Mouse (Mus musculus): ENCODE data around the gene Ccdc78.
"Not testable (repeated sequence)": the region's sequence is repeated elsewhere in the genome, so short reads cannot be mapped to it uniquely, and the experiment has no call there.

The Ccdc78 gene

DNA sequence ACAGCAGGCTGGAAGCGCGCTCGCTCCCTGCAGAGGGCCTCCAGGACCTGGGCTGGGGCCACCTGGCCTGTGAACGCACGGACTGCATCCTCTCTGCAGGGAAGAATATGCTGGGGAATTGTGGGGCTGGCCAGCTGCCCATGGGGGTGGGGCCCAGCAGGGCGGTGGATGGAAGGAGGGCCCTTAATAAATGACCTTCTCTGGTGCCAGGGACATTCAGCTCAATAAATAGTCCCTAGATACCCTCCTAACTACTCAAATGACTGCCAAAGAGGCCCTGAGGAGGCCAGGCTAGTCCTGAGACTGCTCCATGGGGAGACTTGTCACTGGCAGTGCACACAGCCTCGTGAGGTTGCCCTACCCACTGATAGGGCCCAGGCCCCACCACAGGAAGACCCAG, 3.3 kb upstream of the Ccdc78 start:
- no peak for DNase-seq (ENCODE audit: low spot score in 2 of 2)

DNA sequence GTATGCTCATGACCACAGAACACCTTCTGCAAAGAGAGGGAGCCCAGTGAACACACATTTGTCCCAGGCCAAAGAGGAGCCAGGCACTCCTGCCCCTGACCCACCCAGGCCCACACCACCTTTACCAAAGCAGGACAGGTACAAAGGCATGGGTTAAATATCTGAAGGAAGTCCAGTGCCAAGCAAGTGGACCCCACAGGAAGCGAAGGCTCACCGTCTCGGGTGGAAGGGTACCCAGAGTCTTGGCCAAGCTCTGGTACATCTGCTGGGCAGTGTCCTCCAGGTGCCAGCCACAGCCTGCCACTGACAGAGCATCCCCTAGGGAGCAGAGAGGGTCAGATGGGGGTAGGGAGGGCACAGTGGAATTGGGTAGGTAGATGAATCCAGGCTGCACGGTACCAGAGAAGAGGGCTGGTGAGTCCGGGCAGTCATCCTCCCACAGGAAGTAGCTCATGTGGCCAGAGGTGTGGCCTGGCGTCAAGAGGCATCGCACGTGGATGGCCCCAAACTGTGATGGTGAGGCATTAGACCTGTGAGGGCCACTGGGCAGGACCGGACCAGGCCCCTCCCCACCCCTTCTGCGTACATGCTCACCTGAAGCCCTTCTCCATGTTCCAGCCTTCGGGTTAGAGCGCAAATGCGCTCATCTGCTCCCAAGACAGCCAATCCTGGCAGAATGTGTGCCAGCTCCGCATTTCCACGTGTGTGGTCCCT, 2.4 kb upstream of the Ccdc78 start:
- DNase-seq (ENCODE audit: low spot score in 2 of 2): no peak

DNA sequence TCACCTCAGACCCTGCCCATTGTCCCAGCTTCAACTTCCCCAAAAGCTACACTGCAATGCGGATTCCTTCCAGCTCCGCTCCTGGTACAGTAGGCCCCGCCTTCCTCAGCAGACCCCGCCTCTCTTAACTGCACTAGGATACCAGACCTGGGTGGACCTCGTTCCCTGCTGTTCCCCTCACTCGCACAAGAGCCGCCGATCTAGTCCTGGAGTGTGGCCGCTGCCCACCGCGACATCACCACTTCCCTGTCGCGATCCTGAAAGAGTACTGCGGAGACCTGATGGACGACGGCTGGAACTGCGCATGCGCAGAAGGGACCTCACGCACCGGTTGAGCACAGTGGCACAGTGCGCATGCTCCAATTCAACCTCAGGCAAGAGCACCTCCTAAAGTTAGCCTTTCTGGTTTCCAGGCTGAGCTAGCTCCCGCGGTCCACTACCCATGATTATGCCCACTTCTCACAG, 1.1 kb upstream of the Ccdc78 start, which contains the start of gene Haghl:
Gene Haghl, minus strand, starts transcription at position 393 of the 465 bp plus-strand sequence.
- DNase-seq (ENCODE audit: low spot score in 2 of 2): peak; percentile 90 to 95

DNA sequence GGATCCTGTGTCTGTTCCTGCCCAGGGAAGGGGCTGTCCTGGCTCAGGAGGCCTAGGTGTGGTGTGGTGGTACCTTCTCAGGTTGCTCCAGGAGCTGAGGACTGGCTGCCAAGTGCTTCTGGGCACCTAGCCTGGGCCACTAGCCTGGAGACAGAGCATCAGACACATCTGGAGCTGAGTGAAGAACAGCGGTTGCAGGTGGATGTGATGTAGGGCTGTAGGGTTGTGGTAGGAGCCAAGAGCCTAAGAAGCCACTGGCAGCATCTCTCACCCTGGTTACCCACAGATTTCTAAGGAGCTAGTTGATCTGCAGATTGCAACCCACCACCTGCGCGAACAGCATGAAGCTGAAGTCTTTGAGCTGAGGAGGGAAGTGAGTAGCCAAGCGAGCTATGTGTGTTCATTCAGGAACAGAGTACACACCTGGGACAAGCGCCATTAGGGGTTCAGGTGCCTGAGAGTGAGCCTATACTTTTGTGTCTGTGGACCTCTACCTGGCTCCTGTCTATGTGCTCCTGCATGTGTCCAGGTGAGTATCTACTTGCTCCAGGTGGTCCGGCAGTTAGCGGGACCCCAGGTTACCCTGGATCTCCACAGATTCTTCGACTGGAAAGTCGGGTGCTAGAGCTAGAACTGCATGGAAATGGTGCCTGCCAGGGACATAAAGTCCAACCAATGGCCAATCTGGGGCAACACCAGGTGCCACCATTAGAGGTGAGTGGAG, 563 bp downstream of the Ccdc78 start:
- no peak for DNase-seq (ENCODE audit: low spot score in 2 of 2)

DNA sequence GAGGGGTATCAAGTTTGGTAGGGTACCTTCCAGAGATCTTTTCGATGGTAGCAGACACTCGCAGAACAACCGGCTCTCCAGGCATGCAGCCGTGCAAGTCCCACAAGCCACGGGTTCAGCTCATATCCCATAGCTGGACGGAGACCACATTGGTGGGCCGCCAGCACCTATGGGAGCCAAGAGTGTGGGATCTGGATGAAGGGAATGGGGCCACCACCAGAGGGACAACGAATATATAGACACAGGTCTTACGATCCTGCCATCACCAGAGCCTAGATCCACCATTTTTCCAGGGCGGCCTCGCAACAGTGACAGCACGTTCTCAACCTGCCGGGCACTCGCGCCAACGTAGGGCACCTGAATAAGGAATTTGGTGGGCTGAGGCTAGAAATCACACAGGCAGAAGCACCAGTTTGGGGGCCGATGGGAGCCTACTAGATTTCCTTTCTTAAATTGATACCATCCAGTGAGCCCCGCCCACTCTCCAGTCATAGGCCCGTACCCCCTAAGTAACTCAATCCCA, 5.0 kb downstream of the Ccdc78 start:
- no peak for DNase-seq (ENCODE audit: low spot score in 2 of 2)

DNA sequence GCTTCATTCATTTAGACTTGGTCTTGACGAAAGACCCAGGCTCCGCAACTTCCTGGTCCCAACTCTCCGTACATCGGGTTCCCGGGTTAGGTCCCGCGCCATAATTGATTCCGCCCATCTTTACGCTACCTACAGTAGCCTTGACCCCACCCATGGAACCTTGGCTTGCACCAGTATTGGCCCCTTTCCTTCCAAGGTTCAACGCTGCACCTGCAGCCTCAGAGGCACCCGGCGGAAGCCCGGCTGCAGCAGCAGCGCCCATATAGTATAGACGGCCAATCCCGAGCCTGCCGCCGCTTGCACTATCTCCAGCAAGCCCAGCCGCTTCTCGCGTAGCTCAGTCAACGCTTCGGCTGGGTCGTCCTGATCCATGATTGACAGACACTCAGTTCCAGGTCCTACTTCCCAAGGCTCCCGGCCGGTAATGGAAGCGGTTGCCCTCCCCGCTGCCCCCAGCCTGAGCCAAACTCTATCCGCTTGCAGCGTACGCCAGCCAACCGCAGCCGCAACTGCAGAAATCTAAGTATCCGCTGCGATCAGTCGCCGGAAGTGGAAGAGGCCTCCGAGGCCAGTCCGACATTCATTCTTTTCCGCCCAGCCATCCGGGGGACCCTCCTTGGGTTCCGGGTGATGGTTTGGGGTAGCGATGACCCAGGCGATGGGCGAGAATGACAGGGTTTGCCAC, 5.6 kb downstream of the Ccdc78 start:
- peak; percentile 72 to 83 for DNase-seq (ENCODE audit: low spot score in 2 of 2)

DNA sequence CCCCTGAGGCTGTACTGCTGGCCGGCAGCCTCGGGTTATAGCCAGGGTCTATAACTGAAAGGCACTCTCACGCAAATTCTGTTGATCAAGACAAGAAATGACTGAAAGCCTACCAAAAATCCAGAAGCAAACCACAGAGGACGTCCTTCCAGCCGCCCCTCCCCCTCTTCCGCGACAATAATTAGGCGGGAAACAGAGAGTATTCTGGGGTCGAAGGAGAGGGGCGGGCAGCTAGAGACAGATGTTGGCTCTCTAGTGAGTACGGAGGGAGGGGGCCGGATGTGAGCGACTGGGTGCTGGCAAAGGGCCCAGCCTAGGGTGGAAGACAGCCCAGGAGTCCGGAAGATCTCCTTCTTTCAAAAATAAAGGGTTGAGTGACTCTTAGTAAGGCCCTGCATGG, 6.2 kb downstream of the Ccdc78 start, which contains the start of gene Fam173a:
Gene Fam173a, minus strand, starts transcription at position 287 of the 400 bp plus-strand sequence.
- DNase-seq (ENCODE audit: low spot score in 2 of 2): peak; percentile 76 to 79

DNA sequence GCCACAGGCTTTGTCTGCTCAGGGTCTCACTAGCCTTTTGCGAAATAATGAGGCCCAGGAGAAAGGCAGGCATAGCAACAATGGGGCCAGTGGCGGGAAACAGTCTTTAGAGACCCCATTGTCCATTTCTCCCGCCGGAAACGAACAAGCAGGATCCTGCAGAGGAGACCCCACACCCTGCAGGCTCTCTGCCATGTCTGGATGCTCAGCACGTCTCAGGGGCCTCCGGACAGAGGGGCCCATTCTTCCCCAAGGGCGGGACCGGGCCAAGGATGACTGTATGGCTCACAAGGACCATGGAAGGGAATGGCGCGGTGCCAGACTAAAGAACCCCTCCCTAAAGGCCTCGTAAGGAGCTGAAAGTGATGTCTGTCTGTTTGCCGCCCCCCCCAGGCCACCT, 7.8 kb downstream of the Ccdc78 start:
- no peak for DNase-seq (ENCODE audit: low spot score in 2 of 2)

DNA sequence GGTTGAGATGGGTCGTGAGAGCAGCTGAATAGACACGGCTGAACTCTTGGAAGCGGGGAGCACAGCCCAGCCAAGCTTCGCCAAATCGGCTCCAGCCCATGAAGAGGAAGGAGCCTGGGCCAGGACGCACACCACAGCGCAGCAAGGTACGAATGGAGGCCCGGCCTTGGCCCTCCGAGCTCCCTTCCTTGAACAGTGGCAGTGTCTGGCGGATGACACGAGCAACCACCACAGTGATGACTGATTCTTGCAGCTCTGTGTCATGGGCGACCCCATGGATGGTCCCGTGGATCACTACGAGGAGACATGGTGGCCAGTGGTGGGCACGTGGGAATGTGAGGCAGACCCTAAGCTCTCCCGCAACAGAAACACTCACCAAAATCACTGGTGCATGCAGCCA, 8.6 kb downstream of the Ccdc78 start:
- DNase-seq (ENCODE audit: low spot score in 2 of 2): no peak

DNA sequence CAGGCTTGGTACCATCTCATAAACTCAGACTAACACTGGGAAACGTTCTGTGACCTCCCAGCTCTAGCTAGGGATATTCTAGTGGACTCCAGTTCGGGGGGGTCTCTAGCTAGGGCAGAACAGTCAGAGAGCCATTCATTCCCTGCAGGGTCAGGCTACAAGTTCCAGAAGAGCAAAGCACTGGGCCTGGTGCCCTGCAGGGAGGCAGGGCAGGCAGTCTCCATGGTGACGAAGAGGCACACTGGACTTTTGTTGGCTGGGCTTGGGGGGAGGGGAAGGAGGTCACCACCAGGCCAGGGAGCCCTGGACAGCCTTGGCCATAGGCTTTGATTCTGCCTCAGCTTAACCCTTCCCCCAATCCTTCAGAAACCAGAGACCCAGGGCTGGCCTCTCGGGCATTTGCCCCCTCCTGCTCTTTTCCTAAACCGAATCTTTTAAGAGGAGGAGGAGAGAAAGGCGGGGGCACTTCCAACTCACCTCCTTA, 9.3 kb downstream of the Ccdc78 start, which contains the start of gene AC134908.4:
Gene AC134908.4, minus strand, starts transcription at position 51 of the 484 bp plus-strand sequence.
- DNase-seq (ENCODE audit: low spot score in 2 of 2): peak; percentile 61 to 74

DNA sequence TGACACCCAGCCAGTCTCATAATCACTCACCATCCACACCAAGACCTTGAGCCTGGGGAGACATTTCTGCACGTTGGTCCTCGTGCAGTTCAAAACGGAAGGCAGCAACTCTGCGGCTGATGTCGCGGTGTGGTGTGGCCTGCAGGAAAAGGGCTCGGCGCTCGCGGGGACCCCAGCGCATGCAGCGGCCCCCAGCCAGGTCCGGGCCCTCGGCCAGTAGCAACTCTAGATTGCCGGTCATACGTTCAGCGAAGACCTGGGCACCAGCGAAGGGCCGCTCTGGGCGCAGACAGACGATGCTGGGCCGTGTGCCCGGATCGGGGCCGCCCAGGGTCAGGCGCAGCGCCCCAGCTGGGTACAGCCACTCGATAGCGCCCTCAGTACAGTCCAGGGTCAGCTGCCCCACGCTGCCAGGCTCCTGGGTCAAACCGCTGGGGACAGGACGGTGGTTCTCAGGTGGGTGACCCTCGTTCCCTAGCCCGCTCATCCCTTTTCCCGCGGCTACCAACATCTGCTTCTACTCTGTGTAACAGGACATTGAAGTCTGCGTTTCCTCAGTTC, 9.9 kb downstream of the Ccdc78 start:
- no peak for DNase-seq (ENCODE audit: low spot score in 2 of 2)

DNA sequence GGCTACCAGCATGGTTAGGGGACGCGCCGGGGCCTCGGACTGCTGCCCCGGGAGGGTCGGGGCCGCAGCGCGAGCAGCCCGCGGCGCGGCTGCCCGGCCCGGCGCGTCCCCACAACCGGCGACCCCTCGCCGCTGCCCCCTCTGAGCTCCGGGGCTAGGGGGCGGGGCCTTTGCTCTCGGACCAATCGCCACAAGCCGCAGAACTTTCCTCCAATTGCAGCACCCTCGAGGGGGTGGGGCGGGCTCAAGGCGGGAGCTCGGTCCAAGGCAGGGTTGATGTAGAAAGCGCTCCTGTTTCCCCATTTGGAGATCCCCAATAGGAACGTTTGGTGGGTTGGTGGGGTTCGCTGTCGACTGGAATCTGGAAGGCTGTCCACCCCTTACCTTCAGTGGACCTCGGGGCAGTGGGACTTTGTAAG, 10.6 kb downstream of the Ccdc78 start, which contains the start of gene Metrn:
Gene Metrn, minus strand, starts transcription at position 186 of the 419 bp plus-strand sequence.
- peak; percentile 78 to 83 for DNase-seq (ENCODE audit: low spot score in 2 of 2)

DNA sequence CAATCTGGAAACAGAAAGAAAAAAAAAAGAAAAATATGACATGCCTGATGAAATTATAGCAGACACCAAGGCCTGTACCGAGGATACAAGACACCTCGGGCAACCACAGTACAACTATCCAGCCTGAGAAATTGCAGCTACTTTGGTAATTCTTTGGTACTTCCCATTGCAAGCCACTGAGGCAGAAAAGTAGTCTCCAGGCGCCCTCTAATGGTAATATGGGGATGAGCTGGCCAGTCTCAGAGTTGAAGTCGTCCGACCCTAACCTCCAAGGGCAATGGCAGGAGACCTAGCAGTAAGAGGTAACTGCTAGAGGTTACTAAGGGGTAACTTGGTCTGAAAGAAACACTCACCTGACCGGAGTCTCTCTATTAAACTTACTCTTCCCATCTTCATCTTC, 14.6 kb downstream of the Ccdc78 start:
- peak in 1 of 2 experiments; percentile 58 for DNase-seq (ENCODE audit: low spot score in 2 of 2)

DNA sequence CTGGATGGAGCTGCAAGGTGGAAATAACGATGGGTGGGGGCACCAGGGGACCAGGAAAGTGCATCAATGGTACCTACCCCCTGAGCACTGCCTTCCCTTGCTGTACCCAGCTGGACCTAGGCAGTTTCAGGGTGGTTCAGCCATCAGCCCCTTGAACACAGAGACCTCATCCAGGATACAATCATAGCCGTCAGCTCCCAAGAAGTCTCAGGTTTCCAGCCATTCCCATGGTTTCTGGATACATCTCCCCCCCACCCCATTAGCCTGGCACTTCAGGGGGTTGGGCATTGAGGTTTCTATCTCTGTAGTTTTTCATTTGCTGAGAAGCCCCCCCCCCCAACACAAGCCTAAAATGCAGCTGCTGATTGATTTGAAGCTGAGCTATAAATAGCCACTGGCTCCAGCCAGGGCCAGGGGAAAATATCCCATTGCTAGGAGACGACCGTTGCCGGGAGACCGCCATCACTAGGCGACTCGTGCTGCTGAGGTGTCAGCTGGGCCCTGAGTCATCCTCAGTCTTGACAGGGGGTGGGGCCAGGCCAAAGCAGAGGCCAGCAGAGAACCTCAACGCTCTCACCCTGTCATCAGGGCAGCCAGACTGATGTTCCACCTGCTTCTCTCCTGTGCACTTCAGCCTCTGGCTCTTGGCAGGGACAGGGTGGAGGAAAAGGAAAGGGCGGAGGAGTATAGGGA, 16.6 kb downstream of the Ccdc78 start:
- DNase-seq (ENCODE audit: low spot score in 2 of 2): peak; percentile 79 to 89

DNA sequence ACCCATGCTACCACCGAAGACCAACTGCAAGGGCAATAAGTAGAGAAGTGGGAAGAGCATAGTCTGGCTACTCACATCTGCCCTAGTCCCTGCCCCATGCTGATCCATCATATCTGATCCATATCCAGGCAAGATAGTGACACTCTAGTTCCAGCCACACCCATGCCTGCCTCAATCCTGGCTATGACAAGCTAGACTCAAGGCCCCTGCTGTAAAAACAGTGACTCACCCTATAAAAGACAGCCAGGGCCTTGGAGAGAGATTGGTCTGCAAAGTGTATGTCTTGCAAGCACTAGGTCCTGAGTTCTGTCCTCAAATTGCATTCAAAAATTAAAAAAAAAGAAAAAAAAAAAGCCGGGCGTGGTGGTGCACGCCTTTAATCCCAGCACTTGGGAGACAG, 20.1 kb downstream of the Ccdc78 start:
- no peak for DNase-seq (ENCODE audit: low spot score in 2 of 2)

DNA sequence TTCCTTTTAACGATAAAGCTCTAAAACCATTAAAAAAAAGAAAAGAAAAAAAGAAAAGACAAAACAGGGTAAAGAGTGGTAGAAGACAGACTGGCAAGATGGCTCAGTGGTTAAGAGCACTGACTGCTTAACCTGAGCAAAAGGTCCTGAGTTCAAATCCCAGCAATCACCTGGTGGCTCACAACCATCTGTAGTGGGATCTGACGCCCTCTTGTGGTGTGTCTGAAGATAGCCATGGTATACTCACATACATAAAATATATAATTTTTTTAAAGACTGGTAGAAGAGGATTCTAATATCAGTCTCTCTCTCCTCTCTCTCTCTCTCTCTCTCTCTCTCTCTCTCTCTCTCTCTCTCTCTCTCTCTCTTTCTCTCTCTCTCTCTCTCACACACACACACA, 21.1 kb downstream of the Ccdc78 start:
- DNase-seq (ENCODE audit: low spot score in 2 of 2): not testable (repeated sequence)

DNA sequence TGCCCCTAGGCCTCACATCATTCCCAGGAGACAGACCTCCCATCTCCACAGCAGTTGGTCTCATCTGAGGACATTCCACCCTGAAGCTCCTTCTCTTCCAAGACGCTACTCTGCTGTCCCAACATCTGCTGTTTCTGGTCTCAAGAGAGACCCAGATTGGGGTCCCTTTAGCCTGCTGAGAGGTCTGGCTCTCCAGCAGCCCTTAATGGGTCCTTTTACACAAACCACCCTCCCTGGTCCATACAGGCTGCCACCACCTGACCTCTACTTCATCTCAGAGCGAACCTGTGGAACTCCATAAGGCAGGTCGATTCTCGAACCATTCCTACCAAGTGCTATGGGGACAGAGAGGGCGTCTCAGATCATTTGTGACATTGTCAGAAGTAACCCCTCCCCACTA, 21.6 kb downstream of the Ccdc78 start:
- DNase-seq (ENCODE audit: low spot score in 2 of 2): no peak

DNA sequence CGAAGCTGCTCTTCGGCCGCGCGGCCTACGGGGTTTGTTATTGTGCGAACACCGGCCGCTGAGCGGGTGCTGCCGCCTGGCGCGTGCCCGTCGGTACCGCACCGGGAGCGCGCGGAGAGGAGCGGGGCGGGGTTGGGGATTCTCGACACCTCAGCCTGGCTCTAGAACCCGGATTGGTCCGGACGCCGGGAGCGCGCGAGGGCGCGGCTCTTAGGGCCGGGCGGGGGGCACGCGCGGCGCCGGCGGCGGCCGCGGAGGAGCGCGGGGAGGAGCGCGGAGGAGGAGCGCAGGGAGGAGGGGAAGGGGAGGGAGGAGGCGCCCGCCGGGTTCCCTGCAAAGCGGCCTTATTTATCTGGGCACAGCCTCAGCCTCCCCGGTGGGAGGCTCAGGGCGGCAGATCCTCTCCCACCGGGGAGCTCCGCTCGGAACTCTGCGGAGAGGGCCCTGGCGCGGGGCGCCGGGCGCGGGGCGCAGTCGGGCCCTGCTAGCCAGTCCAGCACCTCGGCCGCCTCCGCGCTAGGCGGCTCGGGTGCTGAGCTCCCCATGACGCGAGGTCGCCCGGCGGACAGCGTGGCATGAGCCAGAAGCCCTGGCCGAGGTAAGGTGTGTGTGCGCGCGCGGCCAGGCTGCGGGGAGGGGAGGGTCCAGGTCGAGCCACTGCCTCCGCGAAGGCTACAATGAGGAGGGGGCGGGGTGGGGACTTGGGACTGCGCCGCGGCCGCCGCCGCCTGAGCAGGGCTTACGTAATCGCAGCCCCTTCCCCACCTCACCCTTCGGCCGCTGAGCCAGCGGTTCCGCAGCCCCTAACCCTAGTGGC, 22.6 kb downstream of the Ccdc78 start, which contains the start of gene Fbxl16:
Gene Fbxl16, plus strand, starts transcription at position 297 of the 817 bp plus-strand sequence.
- peak; percentile 86 to 88 for DNase-seq (ENCODE audit: low spot score in 2 of 2)

DNA sequence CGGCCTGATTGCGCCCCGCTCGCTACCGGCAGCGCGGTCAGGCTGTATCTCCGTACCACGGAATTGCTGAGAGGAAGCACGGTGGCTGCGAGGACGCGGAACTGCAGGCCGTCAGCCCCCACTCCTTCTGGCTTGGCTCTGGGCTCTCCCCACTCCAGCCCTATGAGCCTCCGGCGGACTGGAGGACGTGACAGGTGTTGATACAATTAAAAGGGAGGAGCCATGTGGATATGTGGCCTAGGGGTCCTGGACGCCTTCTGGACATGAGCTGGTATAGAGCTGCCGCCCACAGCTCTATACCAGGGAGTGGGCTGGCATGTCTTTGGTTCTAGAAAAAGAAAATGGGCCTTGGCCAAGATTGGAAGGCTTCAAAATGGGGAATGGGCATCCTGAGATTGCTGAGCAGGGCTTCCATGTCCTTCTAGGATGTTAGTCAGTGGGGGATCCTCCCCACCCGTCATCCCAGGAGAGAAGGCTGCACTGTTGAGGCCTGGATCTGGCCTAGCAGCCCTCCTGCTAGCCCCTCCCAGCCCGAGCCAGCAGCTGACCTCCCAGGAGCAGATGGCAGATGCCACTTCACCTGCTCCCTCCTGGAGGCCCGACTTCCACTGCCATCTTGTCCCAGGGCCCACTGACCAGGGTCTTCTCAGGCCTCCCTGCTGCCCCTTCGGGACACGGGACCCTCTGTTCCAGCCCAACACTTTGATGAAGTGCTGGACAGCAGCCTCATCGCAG, 23.4 kb downstream of the Ccdc78 start:
- DNase-seq (ENCODE audit: low spot score in 2 of 2): no peak

Data from frontal cortex, postnatal 10 days (tissue).